Mouse (Mus musculus) hindbrain, postnatal 0 days (tissue): ENCODE data around the gene Lrrc4c. TPM values are rescaled to one million over a fixed set of nuclear protein-coding genes. Genes with fewer than 3 reads are reported as not detected.

ENCODE experiments used
- ATAC-seq: fragments of 200-750 bp; cut with Nextera tagmentation; 2 replicates; pipeline ENCODE4 v1.8.0; 2017; ENCODE audit warnings: mild to moderate bottlenecking, moderate TSS enrichment, moderate library complexity
- DNase-seq: peaks from one replicate; pipeline ENCODE4 v3.0.0-alpha.2; 2015; ENCODE audit warnings: low spot score
- H3K27ac ChIP-seq: fragments of 300-500 bp; sonication (generic); 2 replicates; pipeline ENCODE4 v1.5.1; 2014; ENCODE audit warnings: mild to moderate bottlenecking
- H3K27me3 ChIP-seq: fragments of 300-500 bp; sonication (generic); 2 replicates; pipeline ENCODE4 v1.6.1; 2014; ENCODE audit warnings: low read length, mixed read lengths; ENCODE audit not compliant: insufficient read depth
- H3K36me3 ChIP-seq: fragments of 300-500 bp; sonication (generic); 2 replicates; pipeline ENCODE4 v1.6.1; 2014; ENCODE audit warnings: low read length, mixed read lengths; ENCODE audit not compliant: insufficient read depth
- H3K4me1 ChIP-seq: fragments of 300-500 bp; sonication (generic); 2 replicates; pipeline ENCODE4 v1.6.1; 2014; ENCODE audit warnings: antibody characterized with exemption, low read length, mixed read lengths; ENCODE audit not compliant: insufficient read depth
- H3K4me2 ChIP-seq: fragments of 300-500 bp; sonication (generic); 2 replicates; pipeline ENCODE4 v1.6.1; 2014; ENCODE audit warnings: low read depth, mild to moderate bottlenecking, low read length, moderate library complexity, mixed read lengths
- H3K4me3 ChIP-seq: fragments of 300-500 bp; sonication (generic); 2 replicates; pipeline ENCODE4 v1.5.1; 2014; ENCODE audit warnings: low read length
- H3K9ac ChIP-seq: fragments of 300-500 bp; sonication (generic); replicated peaks from 2 replicates; pipeline ENCODE4 v1.6.1; 2014; ENCODE audit warnings: mild to moderate bottlenecking, low read length, moderate library complexity, mixed read lengths
- H3K9me3 ChIP-seq: fragments of 300-500 bp; sonication (generic); 2 replicates; pipeline ENCODE4 v1.6.1; 2016; ENCODE audit warnings: low read length, mixed read lengths
- CTCF ChIP-seq: IDR thresholded peaks from 2 replicates; pipeline ENCODE4 v1.5.1; 2016; ENCODE audit warnings: antibody characterized with exemption, control low read depth, low read depth
- WGBS: fragments of 180-500 bp; shearing (Covaris S2); extraction: QIAGEN DNeasy Blood & Tissue Kit; methylation state at CpG from one replicate; pipeline ENCODE4 v1.1.7; 2014; 5-methylcytosine and 5-hydroxymethylcytosine counted together
- polyA plus RNA-seq: library from polyadenylated mRNA; unstranded; fragments of >200 nt; fragmentation: Nextera tagmentation; extraction: Ambion mirVana; gene quantifications from 2 replicates; pipeline ENCODE4 v1.2.1, GENCODE M21; 2015
- total RNA-seq: library from RNA; depleted of rRNA; stranded (reverse); fragments of >200 nt; gene quantifications from 2 replicates; pipeline ENCODE4 v1.2.3, GENCODE M21; 2014

The Lrrc4c gene
- total and polyA plus RNA-seq, 2 experiments from 2014 or later, result 41.5 to 52.0 TPM

GRCm38 (mm10) chr2:96406856-96407255 is 88.9 kb downstream of the Lrrc4c start:
- WGBS, result 87% methylated on average over 8 of the region's 8 CpGs
- no peak for ATAC-seq

DNA sequence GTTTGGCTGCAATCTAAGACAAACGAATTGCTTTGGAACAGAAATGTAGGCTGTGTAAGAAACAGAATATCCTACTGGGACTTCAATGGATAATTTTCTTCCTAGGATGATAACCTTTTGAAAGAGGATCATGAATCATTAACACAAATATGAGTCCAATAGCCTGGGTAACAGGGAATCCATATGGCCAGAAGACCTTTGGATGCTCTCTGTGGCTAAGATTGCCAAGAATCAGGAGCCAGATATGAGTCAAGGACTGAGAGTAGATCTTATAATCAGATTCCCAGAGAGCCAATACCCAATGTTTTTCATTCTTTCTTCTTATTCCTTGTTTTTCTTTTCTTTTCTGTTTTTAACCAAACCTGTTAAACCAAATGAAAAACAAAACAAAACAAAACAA is 93.2 kb downstream of the Lrrc4c start:
- no peak overlapping the region for H3K4me2 ChIP-seq
- no peak overlapping the region for H3K27ac ChIP-seq
- ATAC-seq, result no peak
- no peak for DNase-seq
- no peaks in the 10 kb centered on the region for H3K9me3 ChIP-seq
- no peaks in the 10 kb centered on the region for H3K4me1 ChIP-seq
- H3K36me3 ChIP-seq, result no peaks in the 10 kb centered on the region
- TF ChIP-seq CTCF, result no peak
- 86% methylated on average over 1 of the region's 1 CpGs for WGBS
- no peak overlapping the region for H3K9ac ChIP-seq
- H3K27me3 ChIP-seq, result no peaks in the 10 kb centered on the region
- no peak overlapping the region for H3K4me3 ChIP-seq

More at GRCm38 (mm10) chr2:96406856-96407255, 88.9 kb downstream of the Lrrc4c start:
- Histone ChIP-seq H3K27ac (no peak overlapping the region), H3K4me3 (no peak overlapping the region), H3K9me3 (no peaks in the 10 kb centered on the region), H3K36me3 (no peaks in the 10 kb centered on the region), H3K4me2 (no peak overlapping the region), H3K27me3 (no peaks in the 10 kb centered on the region), H3K9ac (no peak overlapping the region), H3K4me1 (no peaks in the 10 kb centered on the region)
- no peak for TF ChIP-seq CTCF
- no peak for DNase-seq

GRCm38 (mm10) chr2:96461566-96461965 is 143.6 kb downstream of the Lrrc4c start:
- Histone ChIP-seq H3K9me3 (no peaks in the 10 kb centered on the region), H3K36me3 (no peaks in the 10 kb centered on the region), H3K27me3 (no peaks in the 10 kb centered on the region), H3K27ac (no peak overlapping the region), H3K4me2 (no peak overlapping the region), H3K4me3 (no peak overlapping the region), H3K9ac (no peak overlapping the region), H3K4me1 (no peaks in the 10 kb centered on the region)
- ATAC-seq, result no peak
- no peak for DNase-seq
- TF ChIP-seq CTCF, result no peak

- Histone ChIP-seq H3K27ac (peak overlapping the region; percentile 51; the same call in 1 of the 2 replicates), H3K4me2 (no peak overlapping the region), H3K27me3 (no peaks in the 10 kb centered on the region), H3K9ac (no peak overlapping the region), H3K4me3 (no peak overlapping the region), H3K36me3 (no peaks in the 10 kb centered on the region), H3K4me1 (no peaks in the 10 kb centered on the region), H3K9me3 (no peaks in the 10 kb centered on the region)
- DNase-seq (peak; percentile 47), ATAC-seq (peak; percentile 88)
- WGBS, result 40% methylated on average over 6 of the region's 6 CpGs
- no peak for TF ChIP-seq CTCF
Observed at GRCm38 (mm10) chr2:96475674-96476073, 157.7 kb downstream of the Lrrc4c start.

GRCm38 (mm10) chr2:96499116-96499882 is 181.3 kb downstream of the Lrrc4c start:
- 48% methylated on average over 3 of the region's 3 CpGs for WGBS
- Histone ChIP-seq H3K9ac (no peak overlapping the region), H3K36me3 (no peaks in the 10 kb centered on the region), H3K4me3 (no peak overlapping the region), H3K27me3 (no peaks in the 10 kb centered on the region), H3K9me3 (no peaks in the 10 kb centered on the region), H3K4me2 (no peak overlapping the region), H3K4me1 (no peaks in the 10 kb centered on the region), H3K27ac (no peak overlapping the region)
- TF ChIP-seq CTCF, result no peak
- ATAC-seq, result no peak
- DNase-seq, result no peak

DNA sequence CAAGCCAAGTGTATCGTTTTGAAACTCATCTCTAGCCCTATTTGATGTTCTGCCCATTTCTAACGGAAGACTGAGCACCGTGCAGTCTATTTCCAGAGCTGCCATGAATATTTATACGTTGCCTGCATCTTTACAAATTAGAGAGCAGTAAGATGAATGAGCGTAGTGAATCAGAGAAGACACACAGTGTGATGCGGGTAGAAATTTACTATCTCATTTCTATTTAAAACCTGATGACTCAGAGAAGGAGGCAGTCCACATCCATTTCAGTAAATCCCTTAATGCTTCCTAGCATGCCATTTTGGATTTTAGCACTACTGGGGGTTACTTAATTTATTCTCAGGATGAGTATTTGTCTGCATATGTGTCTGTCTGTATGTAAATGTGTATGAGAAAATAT is 186.2 kb downstream of the Lrrc4c start:
- Histone ChIP-seq H3K9ac (no peak overlapping the region), H3K36me3 (no peaks in the 10 kb centered on the region), H3K27me3 (no peaks in the 10 kb centered on the region), H3K27ac (no peak overlapping the region), H3K4me2 (no peak overlapping the region), H3K9me3 (no peaks in the 10 kb centered on the region), H3K4me3 (no peak overlapping the region), H3K4me1 (no peaks in the 10 kb centered on the region)
- DNase-seq, result peak; percentile 6
- ATAC-seq, result no peak
- TF ChIP-seq CTCF, result no peak
- WGBS, result 47% methylated on average over 6 of the region's 6 CpGs

DNA sequence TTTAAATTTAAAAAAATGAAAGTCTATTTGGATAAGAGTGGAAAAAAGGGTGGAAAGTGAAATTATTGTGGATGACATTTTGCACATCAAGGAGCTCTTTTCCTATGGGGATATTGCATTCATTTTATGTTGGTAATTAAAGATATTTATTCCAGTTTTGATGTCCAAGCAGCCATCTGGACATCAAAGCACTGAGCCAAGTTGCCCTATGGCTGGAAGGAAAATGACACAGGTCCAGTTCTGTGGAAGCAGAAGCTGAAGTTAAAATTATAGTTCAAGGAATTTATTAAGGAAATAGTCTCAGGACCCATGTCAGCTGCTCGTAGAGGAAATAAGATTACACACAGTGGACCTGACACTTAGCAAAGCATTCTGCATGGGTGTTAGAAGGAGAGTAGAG is 187.7 kb downstream of the Lrrc4c start:
- no peak for DNase-seq
- no peak overlapping the region for H3K4me2 ChIP-seq
- no peak overlapping the region for H3K4me3 ChIP-seq
- 67% methylated on average over 1 of the region's 1 CpGs for WGBS
- H3K4me1 ChIP-seq, result no peaks in the 10 kb centered on the region
- H3K9me3 ChIP-seq, result no peaks in the 10 kb centered on the region
- no peaks in the 10 kb centered on the region for H3K36me3 ChIP-seq
- TF ChIP-seq CTCF, result no peak
- no peak overlapping the region for H3K9ac ChIP-seq
- no peak for ATAC-seq
- H3K27ac ChIP-seq, result no peak overlapping the region
- H3K27me3 ChIP-seq, result no peaks in the 10 kb centered on the region
